Mouse (Mus musculus) adrenal gland, postnatal 25 days (tissue): ENCODE results near the gene Pogk. TPM values are rescaled to one million over a fixed set of nuclear protein-coding genes. Genes with fewer than 3 reads are reported as not detected.

Source experiments
- DNase-seq: peaks from one replicate; pipeline ENCODE4 v3.0.0; 2021; ENCODE audit warnings: mixed read lengths
- total RNA-seq: library from RNA; stranded (reverse); gene quantifications from 2 replicates; pipeline ENCODE4 v1.2.3, GENCODE M21; 2021

The Pogk gene
- total RNA-seq, 1 experiment from 2014 or later: 37.4 TPM

DNA sequence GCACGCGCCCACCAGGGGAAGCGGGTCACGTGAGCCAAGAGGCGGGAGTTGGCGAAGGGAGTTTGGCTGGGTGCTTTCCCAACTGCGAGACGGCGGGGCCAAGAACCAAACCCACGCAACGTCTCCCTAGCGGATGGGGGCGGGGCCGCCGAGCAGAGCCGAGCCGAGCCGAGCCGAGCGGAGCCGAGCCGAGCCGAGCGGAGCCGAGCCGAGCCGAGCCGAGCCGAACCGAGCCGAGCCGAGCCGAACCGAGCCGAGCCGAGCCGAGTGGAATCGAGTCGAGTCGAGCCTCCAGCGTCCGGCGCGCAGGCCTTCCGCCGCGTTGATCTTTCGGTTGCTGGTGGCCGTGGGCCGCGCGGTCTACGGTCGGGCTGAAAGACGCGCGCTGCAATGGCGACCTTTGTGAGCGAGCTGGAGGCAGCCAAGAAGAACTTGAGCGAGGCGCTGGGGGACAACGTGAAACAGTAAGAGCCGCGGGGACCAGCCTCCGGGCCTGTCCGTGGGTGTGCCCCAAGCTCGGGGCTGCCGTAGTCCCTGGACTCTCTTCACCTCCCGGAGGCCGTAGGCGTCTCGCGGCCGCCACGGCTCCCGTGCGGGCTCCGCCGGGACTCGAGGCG is 30.5 kb downstream of the Pogk start, which contains the start of gene Tada1:
TSS of gene Tada1 (plus strand) at position 85 of the 617 bp plus-strand sequence.
- DNase-seq: peak; percentile 91

DNA sequence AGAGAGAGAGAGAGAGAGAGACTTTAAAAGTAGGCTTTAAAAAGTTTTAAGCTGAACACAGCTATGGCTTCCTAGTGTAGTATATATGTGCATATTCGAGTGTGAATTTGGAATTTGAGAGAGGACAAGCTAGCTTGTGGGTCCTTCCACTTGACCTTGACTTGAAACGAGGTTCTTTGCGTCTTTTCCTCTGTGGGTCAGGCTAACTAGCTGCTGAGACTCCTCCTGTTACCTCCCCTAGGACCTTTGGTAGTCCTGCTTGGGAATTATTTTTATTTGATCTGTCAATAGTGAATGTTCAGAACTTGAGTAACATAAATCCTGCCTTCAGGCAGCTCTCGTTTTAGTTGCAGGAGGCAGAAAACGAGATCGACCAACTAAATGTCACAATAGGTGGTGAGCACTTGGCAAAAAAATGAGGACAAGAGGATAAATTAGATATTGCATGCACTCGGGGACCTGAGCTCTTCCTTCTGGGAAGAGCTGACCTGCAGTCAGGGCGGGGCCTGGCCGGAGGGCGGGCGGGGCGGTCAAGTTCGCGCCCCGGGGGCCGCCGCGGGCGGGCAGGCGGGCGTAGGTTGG is 31.1 kb downstream of the Pogk start:
- no peak for DNase-seq

DNA sequence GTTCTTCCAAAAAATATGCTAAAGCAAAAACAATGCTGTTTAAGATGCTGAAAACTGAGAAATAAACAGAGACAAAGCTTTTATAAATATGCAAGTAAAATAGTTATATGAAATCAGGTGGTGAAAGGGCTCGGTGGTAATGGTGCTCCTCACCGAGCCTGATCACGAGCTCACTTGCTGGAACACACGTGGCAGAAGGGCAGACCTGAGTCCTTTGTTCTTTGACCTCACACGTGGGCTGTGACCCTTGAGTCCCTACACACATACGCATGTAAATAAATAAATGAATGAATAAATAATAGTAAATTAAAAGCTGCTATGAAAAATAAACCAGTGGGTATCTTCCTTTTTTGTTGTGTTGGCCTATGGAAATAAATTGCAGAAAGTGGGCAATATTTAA is 32.5 kb downstream of the Pogk start:
- DNase-seq: no peak

DNA sequence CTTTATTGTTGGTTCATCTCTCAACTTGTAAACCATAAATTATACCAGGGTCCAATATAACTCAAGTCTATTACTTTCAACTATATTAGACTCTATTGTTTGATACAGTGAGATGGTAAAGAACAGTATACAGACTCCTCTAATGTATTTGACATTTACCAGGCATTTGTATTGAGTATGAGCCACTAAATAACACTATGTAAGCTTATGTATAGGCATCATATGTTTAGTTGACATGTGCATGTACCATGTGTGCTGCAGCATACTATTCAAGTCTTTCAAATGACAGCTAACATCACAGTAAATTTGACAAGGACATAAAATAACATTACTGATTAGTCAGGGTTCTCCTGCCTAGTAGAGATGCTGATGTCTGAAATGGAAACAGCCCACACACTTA is 46.5 kb downstream of the Pogk start:
- no peak for DNase-seq

DNA sequence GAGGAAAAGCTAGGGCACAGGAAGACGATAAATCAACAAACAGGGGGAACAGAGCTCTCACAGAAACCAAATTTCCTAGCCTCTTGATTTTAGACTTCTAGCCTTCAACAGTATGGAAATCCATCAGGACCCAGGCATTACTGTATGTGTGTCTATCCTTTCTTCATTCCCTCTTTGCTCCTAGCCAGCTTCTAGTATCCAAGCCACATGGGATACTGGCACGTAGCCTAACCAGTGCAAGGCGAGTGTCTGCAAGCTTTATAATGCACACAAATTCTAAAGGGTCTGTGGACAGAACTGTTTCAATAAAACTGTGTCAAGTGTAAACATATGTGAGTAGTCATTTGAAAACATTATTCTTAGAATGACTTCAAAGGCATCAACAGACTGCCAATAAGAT is 47.0 kb downstream of the Pogk start:
- DNase-seq: no peak

DNA sequence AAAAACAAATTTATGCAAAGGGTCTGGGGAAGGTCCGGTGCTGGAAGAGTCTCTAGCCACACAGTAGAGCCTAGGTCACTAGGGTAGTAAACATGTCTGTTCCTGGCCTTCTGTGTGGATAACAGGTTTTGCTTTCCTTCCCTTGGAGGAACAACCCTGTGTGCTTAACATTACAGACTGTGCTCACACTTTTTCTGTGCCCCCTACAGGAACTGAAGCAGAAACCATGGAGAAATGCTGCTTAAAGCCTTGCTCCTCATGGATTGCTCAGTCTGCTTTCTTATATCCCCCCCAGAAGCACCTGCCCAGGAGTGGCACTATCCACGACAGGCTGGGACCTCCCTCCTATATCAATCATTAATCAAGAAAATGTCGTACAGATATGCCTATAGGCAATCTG is 47.8 kb downstream of the Pogk start:
- no peak for DNase-seq

DNA sequence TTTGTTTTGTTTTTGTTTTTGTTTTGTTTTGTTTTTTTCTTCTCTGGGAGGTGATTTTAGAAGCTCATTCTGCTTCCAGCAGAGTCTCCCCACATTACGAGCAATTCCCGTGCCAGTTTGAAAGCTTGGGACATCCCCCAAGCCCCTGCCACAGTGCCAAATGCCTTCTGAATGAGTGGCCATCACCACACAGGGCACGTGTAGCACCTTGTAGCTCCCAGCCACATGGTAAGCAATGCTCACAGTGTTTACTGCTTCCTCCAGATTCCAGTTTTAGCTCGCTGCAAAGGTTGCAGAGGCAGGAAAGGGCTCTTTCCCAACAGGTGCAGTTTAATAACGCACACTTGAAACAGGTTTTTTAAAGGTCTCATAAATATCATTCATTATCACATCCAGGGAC is 48.8 kb downstream of the Pogk start:
- no peak for DNase-seq

DNA sequence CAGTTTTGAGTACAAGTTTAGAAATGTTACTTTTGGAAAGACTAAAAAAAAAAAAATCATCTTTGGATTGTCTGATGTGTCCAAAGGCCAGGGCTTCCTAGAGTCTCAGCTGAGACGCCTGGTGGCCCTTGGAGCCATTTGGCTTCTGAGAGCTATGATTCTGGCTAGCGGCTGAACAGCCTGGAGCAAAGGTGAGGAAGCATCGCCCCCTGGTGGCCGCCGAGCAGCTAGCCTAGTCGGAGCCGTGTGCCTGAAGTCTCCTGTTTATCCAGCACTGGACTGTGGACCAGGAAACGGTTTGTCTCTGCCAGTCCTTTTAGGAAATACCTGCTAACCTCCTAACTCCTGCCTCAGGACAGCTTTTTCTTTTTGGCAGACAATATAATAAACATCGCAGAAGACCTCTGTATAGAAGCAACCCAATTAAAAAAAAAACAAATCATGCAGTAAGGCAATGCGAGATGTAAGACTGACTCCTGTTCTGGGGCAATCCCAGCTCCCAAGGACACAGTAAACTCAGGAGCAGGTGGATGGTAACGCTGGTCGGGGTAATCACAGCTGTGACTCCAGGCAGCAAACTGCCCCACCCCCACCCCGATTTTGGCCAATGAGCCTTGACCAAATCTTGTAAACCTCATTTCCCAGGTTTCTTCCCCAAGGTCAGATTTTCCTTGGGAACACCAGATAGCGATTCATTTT is 49.4 kb downstream of the Pogk start:
- DNase-seq: peak; percentile 92

DNA sequence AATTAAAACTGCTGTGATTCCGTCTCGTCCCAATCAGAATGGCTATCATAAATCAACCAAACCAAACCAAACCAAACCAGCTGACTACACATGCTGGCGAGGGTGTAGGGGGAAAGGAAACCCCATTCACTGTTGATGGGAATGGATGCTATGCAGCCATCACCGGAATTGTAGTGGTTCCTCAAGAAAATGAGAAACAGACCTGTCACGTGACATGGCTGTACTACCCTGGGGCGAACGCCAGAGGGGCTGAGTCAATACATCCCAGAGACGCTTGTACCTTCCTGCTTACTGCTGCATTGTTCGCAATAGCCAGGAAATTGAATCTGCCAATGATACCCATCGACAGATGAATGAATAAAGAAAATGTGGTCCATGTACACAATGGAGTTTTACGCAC is 59.9 kb downstream of the Pogk start:
- DNase-seq: no peak

DNA sequence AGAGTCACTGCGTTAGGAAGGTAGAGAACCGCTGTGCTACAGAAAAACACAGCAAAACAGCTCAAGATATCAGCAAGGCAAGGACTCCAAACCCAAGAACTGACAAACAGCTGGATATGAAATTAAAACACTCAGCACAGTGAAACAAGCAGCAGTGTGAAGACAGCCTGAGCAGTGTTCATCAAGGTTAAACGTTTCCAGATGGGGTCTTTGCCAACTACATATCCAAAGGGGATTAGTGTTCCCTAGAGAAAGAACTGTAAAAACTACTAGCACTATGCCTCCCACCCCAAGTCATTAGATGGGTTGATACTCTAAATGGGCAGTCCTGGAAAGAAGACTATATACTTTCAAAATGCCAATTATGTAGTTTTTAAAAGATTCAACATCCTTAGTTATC is 60.3 kb downstream of the Pogk start:
- no peak for DNase-seq

DNA sequence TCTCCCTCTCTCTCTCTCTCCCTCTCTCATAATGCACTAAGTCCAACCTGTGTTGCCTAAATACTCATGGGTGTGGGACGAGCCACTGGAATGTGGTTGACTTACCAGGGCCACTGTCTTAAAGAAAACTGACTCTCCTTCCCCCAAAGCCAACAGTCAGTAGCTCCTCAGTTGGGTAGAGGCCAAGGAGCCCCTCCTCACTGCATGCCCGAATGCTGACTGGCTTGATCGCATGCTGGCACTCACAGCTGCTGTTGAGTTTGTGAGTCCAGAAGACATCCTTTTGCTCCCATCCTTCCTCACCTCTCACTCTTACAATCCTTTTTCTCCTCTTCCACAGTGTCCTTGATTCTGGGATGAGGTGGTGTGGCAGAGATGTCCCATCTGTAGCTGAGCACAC is 62.8 kb downstream of the Pogk start:
- no peak for DNase-seq

DNA sequence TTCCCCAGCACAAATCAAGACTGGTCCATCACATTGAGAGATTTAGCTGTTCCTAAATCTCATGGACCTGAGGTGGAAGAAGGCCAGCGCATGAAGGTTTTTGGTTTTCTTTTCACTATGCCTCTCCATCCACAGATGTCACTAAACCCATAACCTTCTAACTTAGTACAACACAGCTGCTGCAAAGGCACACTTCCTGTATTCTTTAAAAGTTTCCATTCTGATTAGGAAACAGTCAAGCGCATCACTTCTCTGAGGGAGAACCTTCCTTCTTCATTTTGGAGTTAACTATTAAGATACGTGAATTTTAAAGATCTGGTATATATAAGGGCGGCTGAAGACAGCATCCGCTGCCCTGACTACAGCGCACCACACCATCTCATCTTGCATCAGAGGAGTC is 64.1 kb downstream of the Pogk start:
- no peak for DNase-seq

DNA sequence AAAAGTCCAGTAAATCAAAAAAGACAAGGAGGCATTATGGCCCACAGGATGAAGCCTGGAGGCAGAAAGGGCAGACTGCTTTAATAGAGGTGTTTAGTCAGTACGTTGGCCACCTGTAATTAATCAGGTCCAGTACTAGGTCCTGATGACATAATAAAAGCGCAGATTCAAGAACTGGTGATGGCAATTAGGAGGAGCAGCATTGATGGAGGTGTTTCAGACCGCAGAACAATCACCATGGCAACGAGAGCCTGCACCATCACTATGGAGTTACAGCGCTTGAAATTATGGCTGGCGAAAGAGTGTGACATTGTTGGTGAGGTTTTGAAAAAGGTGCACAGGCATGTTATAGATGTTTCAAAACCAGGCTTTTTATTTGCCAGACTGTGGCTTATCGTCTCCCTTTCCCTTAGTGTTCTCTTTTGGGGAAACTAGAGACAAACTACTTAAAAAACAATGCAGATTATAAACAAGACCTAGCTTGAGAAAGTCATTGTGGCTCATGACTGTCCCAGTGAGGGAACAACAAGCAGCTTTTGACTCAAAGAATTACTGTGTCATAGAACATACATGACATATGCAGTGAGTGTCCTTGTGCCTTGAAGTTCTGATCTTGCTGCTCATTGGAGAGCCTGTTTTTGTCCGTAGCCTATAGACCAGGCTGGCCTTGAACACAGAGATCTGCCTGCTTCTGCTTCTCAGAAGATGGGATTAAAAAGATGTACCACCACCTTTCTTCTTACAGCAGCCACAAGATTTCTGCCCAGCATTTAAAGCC is 65.2 kb downstream of the Pogk start:
- no peak for DNase-seq

DNA sequence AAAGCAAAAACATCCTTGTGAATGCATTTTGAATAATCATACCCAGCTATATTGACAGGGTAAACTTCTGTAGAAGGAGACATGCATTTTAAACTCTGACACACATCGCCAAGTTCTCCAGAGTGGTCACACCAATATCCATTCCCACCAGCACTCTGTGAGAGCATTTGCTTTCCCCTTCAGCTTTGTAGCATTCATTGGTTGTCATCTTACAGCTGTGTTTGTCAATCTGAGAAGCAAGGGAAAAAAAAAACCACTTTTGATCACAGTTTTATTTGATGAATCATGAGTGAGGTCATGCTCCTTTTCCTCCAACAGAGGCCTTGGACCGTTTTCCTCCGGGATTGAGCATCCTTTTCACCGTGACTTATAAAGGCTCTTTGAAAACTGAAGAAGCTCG is 66.1 kb downstream of the Pogk start:
- no peak for DNase-seq

DNA sequence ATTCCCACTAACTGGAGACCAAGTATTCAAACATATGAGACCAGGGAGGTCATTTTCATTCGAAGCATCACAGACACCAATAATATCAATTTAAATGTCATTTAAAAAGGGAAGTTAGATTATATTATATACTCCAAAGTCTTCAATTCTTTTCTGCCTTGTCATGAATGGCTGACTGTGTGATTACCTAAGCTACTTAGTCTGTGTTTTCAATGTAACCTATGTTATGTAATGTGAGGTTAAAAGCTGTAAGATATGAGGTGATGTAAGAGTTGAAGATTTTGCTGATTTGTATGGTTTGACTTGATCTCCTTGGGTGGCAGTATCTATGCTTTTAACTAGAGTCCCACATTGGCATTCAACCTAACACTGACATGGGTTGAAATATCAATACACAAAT is 67.1 kb downstream of the Pogk start:
- DNase-seq: no peak

DNA sequence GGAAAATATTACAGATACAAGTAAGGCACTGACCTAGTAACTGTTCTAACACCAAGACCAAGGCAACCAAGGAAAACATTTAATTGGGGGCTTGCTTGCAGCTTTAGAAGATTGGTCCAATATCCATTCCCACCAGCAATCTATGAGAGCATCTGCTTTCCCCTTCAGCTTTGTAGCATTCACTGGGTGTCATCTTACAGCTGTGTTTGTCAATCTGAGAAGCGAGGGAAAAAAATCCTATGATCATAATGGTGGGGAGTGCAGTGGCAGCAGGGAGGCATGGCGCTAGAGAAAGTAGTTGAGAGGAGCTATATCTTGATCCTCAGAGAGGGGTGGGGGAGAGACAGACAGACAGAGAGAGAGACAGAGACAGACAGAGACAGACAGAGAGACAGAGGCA is 67.6 kb downstream of the Pogk start:
- DNase-seq: no peak

DNA sequence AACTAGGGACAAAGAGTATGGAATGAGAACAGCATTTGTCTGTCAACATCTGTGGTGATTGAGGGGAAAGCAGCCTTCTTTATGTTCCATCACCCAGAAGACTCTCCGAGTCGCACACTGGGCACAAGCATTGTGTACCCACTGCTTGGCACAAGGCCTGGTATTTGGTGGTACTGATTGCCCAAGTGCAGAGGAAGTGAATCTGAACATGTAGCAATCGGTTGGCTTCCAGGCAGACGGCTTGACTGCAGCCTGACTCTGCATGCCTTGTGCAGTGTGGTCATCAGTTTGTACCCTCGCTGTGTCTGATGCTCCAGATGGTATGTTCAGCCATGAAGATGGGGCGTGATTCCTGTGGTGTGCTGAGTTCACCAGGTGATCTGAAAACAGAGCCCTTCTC is 70.6 kb downstream of the Pogk start:
- DNase-seq: peak; percentile 10

Other genes starting within 250 kb of the Pogk start
- gene Mael, start 171.1 kb downstream of the Pogk start, total RNA-seq: not detected in 2 replicates
- 3.2 and 4.6 TPM in 2 replicates for gene Ildr2, start 155.7 kb downstream of the Pogk start, total RNA-seq
- gene Tada1, start 30.8 kb downstream of the Pogk start, total RNA-seq: 19.5 and 23.5 TPM in 2 replicates
- not detected in 2 replicates for gene Gm4846, start 87.7 kb upstream of the Pogk start, total RNA-seq
- not detected in 2 replicates for gene Gm4847, start 237.8 kb upstream of the Pogk start, total RNA-seq